Mouse (Mus musculus) midbrain, embryonic 16.5 days (tissue): Measurements from ENCODE around the gene Cdr2. TPM values are rescaled to one million over a fixed set of nuclear protein-coding genes. Genes with fewer than 3 reads are reported as not detected.

Source experiments
- polyA plus RNA-seq: library from polyadenylated mRNA; unstranded; fragments of >200 nt; fragmentation: Nextera tagmentation; extraction: Ambion mirVana; gene quantifications from 2 replicates; pipeline ENCODE4 v1.2.1, GENCODE M21; 2015

Cdr2 gene
- polyA plus RNA-seq, 1 experiment from 2014 or later, result 12.6 TPM

Other genes starting within 250 kb of the Cdr2 start
- gene Vwa3a, start 243.0 kb downstream of the Cdr2 start, polyA plus RNA-seq, result 2.1 and 2.3 TPM in 2 replicates
- gene Gm5737, start 169.9 kb downstream of the Cdr2 start, polyA plus RNA-seq, result 0.14 TPM in 1 of 2 replicates, not detected in the other
- 33.5 and 35.4 TPM in 2 replicates for gene Eef2k, start 139.5 kb downstream of the Cdr2 start, polyA plus RNA-seq
- 27.0 and 27.7 TPM in 2 replicates for gene Polr3e, start 64.6 kb downstream of the Cdr2 start, polyA plus RNA-seq
- gene Mfsd13b, start 197 bp upstream of the Cdr2 start, polyA plus RNA-seq, result 0.11 and 0.63 TPM in 2 replicates
- 169 and 184 TPM in 2 replicates for gene Mettl9, start 52.1 kb upstream of the Cdr2 start, polyA plus RNA-seq
- 0.62 and 0.67 TPM in 2 replicates for gene Igsf6, start 92.3 kb upstream of the Cdr2 start, polyA plus RNA-seq
- 0.09 and 0.19 TPM in 2 replicates for gene Otoa, start 99.3 kb upstream of the Cdr2 start, polyA plus RNA-seq